ENCODE assay signal across 15 mouse cellular contexts in the genomic region with DNA sequence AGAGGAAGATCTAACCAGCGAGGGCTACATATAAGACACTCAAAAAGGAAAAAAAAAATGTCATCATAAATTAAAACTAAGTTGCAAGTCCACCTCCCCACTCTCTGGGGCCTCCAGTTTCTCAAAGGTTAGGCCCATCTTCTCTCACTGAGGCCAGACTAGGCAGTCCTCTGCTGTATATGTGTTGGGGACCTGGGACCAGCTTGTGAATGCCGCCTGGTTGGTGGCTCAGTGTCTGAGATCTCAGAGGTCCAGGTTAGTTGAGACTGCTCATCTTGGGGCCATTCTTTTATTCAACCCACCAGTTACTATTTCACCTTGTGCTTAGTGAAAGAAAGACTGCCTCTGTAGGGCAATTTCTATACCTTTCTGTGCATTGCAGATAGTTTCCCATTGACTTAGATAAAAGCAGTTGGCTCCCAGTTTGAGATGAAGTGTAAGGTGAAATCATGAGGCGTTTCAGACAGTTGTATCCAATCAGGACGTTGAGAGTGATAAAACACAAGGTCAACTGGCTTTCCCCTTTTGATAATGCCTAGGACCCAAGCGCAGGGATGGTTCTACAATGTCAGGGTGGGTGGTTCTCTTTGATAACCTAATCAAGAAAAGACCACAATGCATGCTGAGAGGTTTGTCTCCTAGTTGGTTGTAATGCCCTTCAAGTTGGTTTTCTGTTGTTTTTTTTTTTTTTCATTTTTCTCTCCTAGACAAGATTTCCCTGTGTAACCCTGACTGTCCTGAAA. TPM values are rescaled to one million over a fixed set of nuclear protein-coding genes. Genes with fewer than 3 reads are reported as not detected.
A peak's percentile ranks its signal among the peaks of the same experiment; 100 is the strongest.
DNase-seq lines count a peak whose midpoint lies in the region; ATAC-seq and TF ChIP-seq lines count a peak whose summit lies in the region.
"Had no signal": no experiment of that assay in that cellular context is flagged by ENCODE, and none has a peak within 500 bp of the region (broad histone marks: within the 10 kb centered on the region; RNA-seq: fewer than 3 reads in every experiment).

No protein-coding gene starts in this region.

- no peak overlapping the region for H3K4me2 ChIP-seq in midbrain, embryonic 11.5 days
- H3K4me2 ChIP-seq in midbrain, embryonic 14.5 days (ENCODE audit: low read length) = no peak overlapping the region
- H3K4me2 ChIP-seq in intestine, embryonic 16.5 days (ENCODE audit: low read depth, low read length) = no peak overlapping the region
- H3K4me2 ChIP-seq in liver, postnatal 0 days (ENCODE audit: low read depth, low read length) = no peak overlapping the region

- peaks cover 42% of the 10 kb centered on the region for H3K36me3 ChIP-seq in heart, adult 2 months (ENCODE audit: control insufficient read depth, insufficient read depth, low read length)
- H3K36me3 ChIP-seq in midbrain, embryonic 11.5 days (ENCODE audit: control insufficient read depth, insufficient read depth, low read length) = peaks cover 10% of the 10 kb centered on the region
- peaks cover 59% of the 10 kb centered on the region for H3K36me3 ChIP-seq in midbrain, embryonic 14.5 days (ENCODE audit: control insufficient read depth, insufficient read depth, low read length)
- peaks cover 11% of the 10 kb centered on the region for H3K36me3 ChIP-seq in intestine, embryonic 16.5 days (ENCODE audit: control insufficient read depth, insufficient read depth, low read length)
- H3K36me3 ChIP-seq in liver, postnatal 0 days (replicated peaks; ENCODE audit: insufficient read depth, low read length) = peaks cover 37% of the 10 kb centered on the region

- H3K4me3 ChIP-seq in heart, adult 2 months = no peak overlapping the region
- no peak overlapping the region for H3K4me3 ChIP-seq in midbrain, embryonic 11.5 days (ENCODE audit: low read depth, low read length)
- H3K4me3 ChIP-seq in midbrain, embryonic 14.5 days (replicated peaks; ENCODE audit: low read depth, low read length) = no peak overlapping the region
- no peak overlapping the region for H3K4me3 ChIP-seq in intestine, embryonic 16.5 days (ENCODE audit: low read length)
- no peak overlapping the region for H3K4me3 ChIP-seq in liver, postnatal 0 days (ENCODE audit: low read depth, low read length)

- DNase-seq in heart, adult 2 months = no peak
- no peak for DNase-seq in heart, adult 9 months (ENCODE audit: low spot score in 2 of 2)
- peak; percentile 47 for DNase-seq in midbrain, embryonic 11.5 days (ENCODE audit: low spot score, missing footprints)
- no peak for DNase-seq in midbrain, embryonic 14.5 days
- no peak for DNase-seq in liver, postnatal 0 days
- DNase-seq in thymus, postnatal 25 days = no peak
- DNase-seq: adrenal gland, postnatal 14 days; cerebellum, adult 9-11 months; gastrocnemius, postnatal 14 days; kidney, postnatal 10 days; lung, adult 2 months; thymus, adult 18-20 months had no signal

- H3K9me3 ChIP-seq in midbrain, embryonic 11.5 days (ENCODE audit: control insufficient read depth, low read length) = no peaks in the 10 kb centered on the region
- H3K9me3 ChIP-seq in midbrain, embryonic 14.5 days (ENCODE audit: control insufficient read depth, low read length) = no peaks in the 10 kb centered on the region
- H3K9me3 ChIP-seq in intestine, embryonic 16.5 days (ENCODE audit: control insufficient read depth, low read length) = no peaks in the 10 kb centered on the region
- H3K9me3 ChIP-seq in liver, postnatal 0 days (ENCODE audit: low read length) = no peaks in the 10 kb centered on the region

- no peaks in the 10 kb centered on the region for H3K79me2 ChIP-seq in heart, adult 2 months (replicated peaks; ENCODE audit: control insufficient read depth, insufficient read depth, low read length)

- no peak for TF ChIP-seq POLR2A in heart, adult 2 months (IDR thresholded peaks at IDR 0.05; ENCODE audit: insufficient read depth, low read depth, low read length)

- no peaks in the 10 kb centered on the region for H3K27me3 ChIP-seq in heart, adult 2 months (ENCODE audit: control insufficient read depth, insufficient read depth, low read length)
- no peaks in the 10 kb centered on the region for H3K27me3 ChIP-seq in midbrain, embryonic 11.5 days (ENCODE audit: control insufficient read depth, insufficient read depth, low read length)
- H3K27me3 ChIP-seq in midbrain, embryonic 14.5 days (ENCODE audit: control insufficient read depth, insufficient read depth, low read length) = no peaks in the 10 kb centered on the region
- H3K27me3 ChIP-seq in intestine, embryonic 16.5 days (replicated peaks; ENCODE audit: control insufficient read depth, insufficient read depth, low read length) = no peaks in the 10 kb centered on the region
- no peaks in the 10 kb centered on the region for H3K27me3 ChIP-seq in liver, postnatal 0 days (ENCODE audit: insufficient read depth, low read length)

- no peak for TF ChIP-seq EP300 in heart, adult 2 months (IDR thresholded peaks at IDR 0.05; ENCODE audit: insufficient read depth, low read depth, low read length)
- peak; percentile 92 for TF ChIP-seq EP300 in liver, postnatal 0 days (IDR thresholded peaks at IDR 0.05; ENCODE audit: low read depth)

- no peaks in the 10 kb centered on the region; the same call in 1 of the 2 replicates for H3K4me1 ChIP-seq in heart, adult 2 months (ENCODE audit: control insufficient read depth, insufficient read depth, low read length)
- H3K4me1 ChIP-seq in midbrain, embryonic 11.5 days (ENCODE audit: control insufficient read depth, insufficient read depth, low read length) = no peaks in the 10 kb centered on the region
- H3K4me1 ChIP-seq in midbrain, embryonic 14.5 days (ENCODE audit: control insufficient read depth, insufficient read depth, low read length) = no peaks in the 10 kb centered on the region
- no peaks in the 10 kb centered on the region for H3K4me1 ChIP-seq in intestine, embryonic 16.5 days (ENCODE audit: control insufficient read depth, insufficient read depth, low read length)
- peaks cover 10% of the 10 kb centered on the region for H3K4me1 ChIP-seq in liver, postnatal 0 days (ENCODE audit: insufficient read depth)

- intact Hi-C loops in heart, adult 2 months (cut with DNase I) = no loop called here

- peak; percentile 33; the same call in 1 of the 2 replicates for ATAC-seq in midbrain, embryonic 11.5 days (ENCODE audit: low FRiP score)
- ATAC-seq in midbrain, embryonic 14.5 days (ENCODE audit: low FRiP score, low TSS enrichment) = no peak
- ATAC-seq in intestine, embryonic 16.5 days = peak; percentile 25; the same call in 1 of the 2 replicates
- ATAC-seq in liver, postnatal 0 days = peak; percentile 35
- no peak for ATAC-seq in monocyte, adult 5-6 weeks (replicated peaks; ENCODE audit: insufficient number of reproducible peaks, low FRiP score, low TSS enrichment, poor library complexity, severe bottlenecking)

- peak overlapping the region; percentile 48 for H3K27ac ChIP-seq in heart, adult 2 months
- H3K27ac ChIP-seq in midbrain, embryonic 11.5 days (ENCODE audit: low read depth, low read length) = no peak overlapping the region
- no peak overlapping the region for H3K27ac ChIP-seq in midbrain, embryonic 14.5 days (replicated peaks; ENCODE audit: low read depth, low read length)
- H3K27ac ChIP-seq in intestine, embryonic 16.5 days (ENCODE audit: low read length) = no peak overlapping the region
- peak overlapping the region; percentile 29; the same call in 1 of the 2 replicates for H3K27ac ChIP-seq in liver, postnatal 0 days (ENCODE audit: low read depth)
- H3K27ac ChIP-seq: macrophage had no signal

- H3K9ac ChIP-seq in heart, adult 2 months (ENCODE audit: low read depth, low read length) = no peak overlapping the region
- no peak overlapping the region for H3K9ac ChIP-seq in midbrain, embryonic 11.5 days (ENCODE audit: low read length)
- H3K9ac ChIP-seq in midbrain, embryonic 14.5 days (replicated peaks; ENCODE audit: low read length) = no peak overlapping the region
- H3K9ac ChIP-seq in intestine, embryonic 16.5 days (ENCODE audit: low read depth, low read length) = no peak overlapping the region
- no peak overlapping the region for H3K9ac ChIP-seq in liver, postnatal 0 days (replicated peaks)

- no peak for TF ChIP-seq CTCF in heart, adult 2 months (IDR thresholded peaks at IDR 0.05)
- TF ChIP-seq CTCF in liver, postnatal 0 days (IDR thresholded peaks at IDR 0.05; ENCODE audit: low read depth) = no peak

- WGBS in heart, adult 2 months = 53% methylated on average over 5 of the region's 5 CpGs
- WGBS in midbrain, embryonic 11.5 days = 69% methylated on average over 5 of the region's 5 CpGs
- WGBS in midbrain, embryonic 14.5 days = 77% methylated on average over 5 of the region's 5 CpGs
- WGBS in intestine, embryonic 16.5 days = 60% methylated on average over 5 of the region's 5 CpGs
- WGBS in liver, postnatal 0 days (ENCODE audit: insufficient replicate concordance) = 52% methylated on average over 5 of the region's 5 CpGs

RNA-seq across cellular contexts. Expression of a gene that starts 12.1 kb away (rescaled TPM):
- 100 to 1,000 TPM; 153 to 180 TPM for total RNA-seq in heart, adult 2 months (2021)
- polyA plus RNA-seq in heart, adult 2 months (2012; rRNA removed) = 44.5 and 69.3 TPM in 2 replicates
- polyA plus RNA-seq in midbrain, embryonic 11.5 days (2014; fragmentation: Nextera tagmentation; extraction: Ambion mirVana) = 517 and 525 TPM in 2 replicates
- polyA plus RNA-seq in midbrain, embryonic 14.5 days (2014; fragmentation: Nextera tagmentation; extraction: Ambion mirVana) = 255 and 258 TPM in 2 replicates
- 686 and 742 TPM in 2 replicates for polyA plus RNA-seq in intestine, embryonic 16.5 days (2015; fragmentation: Nextera tagmentation; extraction: Ambion mirVana)
- polyA plus RNA-seq in liver, postnatal 0 days (2015; fragmentation: Nextera tagmentation; extraction: Ambion mirVana) = 513 and 558 TPM in 2 replicates
- 100 to 218 TPM (median 129 TPM) in 3 replicates for total RNA-seq in monocyte, adult 5-6 weeks (2017)

RNA-seq across cellular contexts. Expression of a gene that starts 12.2 kb away (rescaled TPM):
- total RNA-seq in heart, adult 2 months (2021) = 100 to 1,000 TPM; 373 to 383 TPM
- 68.5 and 143 TPM in 2 replicates for polyA plus RNA-seq in heart, adult 2 months (2012; rRNA removed)
- 409 and 425 TPM in 2 replicates for polyA plus RNA-seq in midbrain, embryonic 11.5 days (2014; fragmentation: Nextera tagmentation; extraction: Ambion mirVana)
- 207 and 232 TPM in 2 replicates for polyA plus RNA-seq in midbrain, embryonic 14.5 days (2014; fragmentation: Nextera tagmentation; extraction: Ambion mirVana)
- 681 and 748 TPM in 2 replicates for polyA plus RNA-seq in intestine, embryonic 16.5 days (2015; fragmentation: Nextera tagmentation; extraction: Ambion mirVana)
- polyA plus RNA-seq in liver, postnatal 0 days (2015; fragmentation: Nextera tagmentation; extraction: Ambion mirVana) = 288 and 295 TPM in 2 replicates
- total RNA-seq in monocyte, adult 5-6 weeks (2017) = 128 to 155 TPM (median 141 TPM) in 3 replicates

RNA-seq across cellular contexts. Expression of a gene that starts 23.3 kb away (rescaled TPM):
- 10 to 100 TPM; 26.7 to 64.0 TPM for total RNA-seq in heart, adult 2 months (2021)
- polyA plus RNA-seq in heart, adult 2 months (2012; rRNA removed) = 16.0 and 23.1 TPM in 2 replicates
- polyA plus RNA-seq in midbrain, embryonic 11.5 days (2014; fragmentation: Nextera tagmentation; extraction: Ambion mirVana) = 33.8 and 38.3 TPM in 2 replicates
- polyA plus RNA-seq in midbrain, embryonic 14.5 days (2014; fragmentation: Nextera tagmentation; extraction: Ambion mirVana) = 38.7 and 41.4 TPM in 2 replicates
- 13.8 and 15.8 TPM in 2 replicates for polyA plus RNA-seq in intestine, embryonic 16.5 days (2015; fragmentation: Nextera tagmentation; extraction: Ambion mirVana)
- polyA plus RNA-seq in liver, postnatal 0 days (2015; fragmentation: Nextera tagmentation; extraction: Ambion mirVana) = 20.6 and 24.4 TPM in 2 replicates
- total RNA-seq in monocyte, adult 5-6 weeks (2017) = 71.7 to 116 TPM (median 73.4 TPM) in 3 replicates

RNA-seq across cellular contexts. Expression of a gene that starts 48.5 kb away (rescaled TPM):
- 10 to 100 TPM; 64.4 to 74.9 TPM for total RNA-seq in heart, adult 2 months (2021)
- polyA plus RNA-seq in heart, adult 2 months (2012; rRNA removed) = 27.9 and 62.8 TPM in 2 replicates
- polyA plus RNA-seq in midbrain, embryonic 11.5 days (2014; fragmentation: Nextera tagmentation; extraction: Ambion mirVana) = 365 and 366 TPM in 2 replicates
- 339 and 395 TPM in 2 replicates for polyA plus RNA-seq in midbrain, embryonic 14.5 days (2014; fragmentation: Nextera tagmentation; extraction: Ambion mirVana)
- 246 and 257 TPM in 2 replicates for polyA plus RNA-seq in intestine, embryonic 16.5 days (2015; fragmentation: Nextera tagmentation; extraction: Ambion mirVana)
- polyA plus RNA-seq in liver, postnatal 0 days (2015; fragmentation: Nextera tagmentation; extraction: Ambion mirVana) = 101 and 117 TPM in 2 replicates
- 708 to 966 TPM (median 956 TPM) in 3 replicates for total RNA-seq in monocyte, adult 5-6 weeks (2017)

RNA-seq across cellular contexts. Expression of a gene that starts 55.2 kb away (rescaled TPM):
- total RNA-seq in heart, adult 2 months (2021) = 10 to 100 TPM; 27.8 to 32.0 TPM
- 11.1 and 22.3 TPM in 2 replicates for polyA plus RNA-seq in heart, adult 2 months (2012; rRNA removed)
- 148 and 177 TPM in 2 replicates for polyA plus RNA-seq in midbrain, embryonic 11.5 days (2014; fragmentation: Nextera tagmentation; extraction: Ambion mirVana)
- 183 and 196 TPM in 2 replicates for polyA plus RNA-seq in midbrain, embryonic 14.5 days (2014; fragmentation: Nextera tagmentation; extraction: Ambion mirVana)
- 139 and 155 TPM in 2 replicates for polyA plus RNA-seq in intestine, embryonic 16.5 days (2015; fragmentation: Nextera tagmentation; extraction: Ambion mirVana)
- 40.1 and 42.2 TPM in 2 replicates for polyA plus RNA-seq in liver, postnatal 0 days (2015; fragmentation: Nextera tagmentation; extraction: Ambion mirVana)
- total RNA-seq in monocyte, adult 5-6 weeks (2017) = 68.1 to 119 TPM (median 87.3 TPM) in 3 replicates

Comparison
In these comparisons a context has a peak if more than half of its experiments do, and no peak if none do; other contexts are left out.
1. ATAC-seq: peak in midbrain, embryonic 11.5 days (single experiment), intestine, embryonic 16.5 days (single experiment) and liver, postnatal 0 days (single experiment); none in midbrain, embryonic 14.5 days (single experiment) and monocyte, adult 5-6 weeks (single experiment).
2. H3K27ac ChIP-seq: peak in heart, adult 2 months (single experiment) and liver, postnatal 0 days (single experiment); none in midbrain, embryonic 11.5 days (single experiment), midbrain, embryonic 14.5 days (single experiment) and intestine, embryonic 16.5 days (single experiment).